17 mouse cellular contexts compared by ENCODE assay signal in the genomic region with DNA sequence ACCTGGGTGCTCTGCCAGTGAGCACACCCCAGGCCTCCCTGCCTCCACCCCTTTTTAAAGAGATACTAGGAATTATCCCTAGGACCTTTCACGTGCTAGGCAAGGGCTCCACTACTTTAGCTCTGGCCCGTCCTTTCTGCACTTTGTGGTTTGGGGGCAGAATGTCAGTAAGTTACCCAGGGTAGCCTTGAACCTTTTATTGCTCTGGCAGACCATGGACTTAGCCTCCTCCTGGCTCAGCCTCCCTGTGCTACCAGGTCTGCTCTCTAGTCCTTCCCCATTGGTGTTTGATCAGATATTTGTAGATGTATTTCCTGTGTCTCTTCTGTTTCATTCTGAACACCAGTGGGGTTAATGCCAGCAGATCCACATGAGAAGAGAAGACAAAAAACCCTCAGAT. TPM values are rescaled to one million over a fixed set of nuclear protein-coding genes. Genes with fewer than 3 reads are reported as not detected.
DNase-seq lines count a peak whose midpoint lies in the region; ATAC-seq and TF ChIP-seq lines count a peak whose summit lies in the region.
"Had no signal": no experiment of that assay in that cellular context is flagged by ENCODE, and none has a peak within 500 bp of the region (broad histone marks: within the 10 kb centered on the region; RNA-seq: fewer than 3 reads in every experiment).

No protein-coding gene starts in this region.

- no peak for TF ChIP-seq RAD21 in MEL (IDR thresholded peaks at IDR 0.05; ENCODE audit: low read depth, low read length)

- H3K27ac ChIP-seq in gastrocnemius, adult 2 months: peak overlapping the region; percentile 97
- peak overlapping the region; percentile 44; the same call in 1 of the 2 replicates for H3K27ac ChIP-seq in MEL (ENCODE audit: control insufficient read depth, low read depth, low read length)
- H3K27ac ChIP-seq in forebrain, embryonic 15.5 days (replicated peaks): peak overlapping the region; percentile 87
- H3K27ac ChIP-seq in liver, embryonic 12.5 days: peak overlapping the region; percentile 98
- H3K27ac ChIP-seq: intestine, embryonic 15.5 days had no signal

- H3K79me2 ChIP-seq in MEL (ENCODE audit: control insufficient read depth, insufficient read depth, low read length, poor library complexity): no peaks in the 10 kb centered on the region; the same call in 1 of the 2 replicates

- WGBS in forebrain, embryonic 15.5 days: 77% methylated on average over 2 of the region's 2 CpGs
- WGBS in liver, embryonic 12.5 days (ENCODE audit: insufficient replicate concordance): 38% methylated on average over 2 of the region's 2 CpGs

- TF ChIP-seq CTCF in gastrocnemius, adult 2 months (IDR thresholded peaks at IDR 0.05): no peak
- no peak for TF ChIP-seq CTCF in MEL (IDR thresholded peaks at IDR 0.05 in 2 of 3, conservative IDR thresholded peaks at IDR 0.05 in 1 of 3; ENCODE audit: control insufficient read depth in 1 of 3, insufficient read depth in 1 of 3, low read depth in 2 of 3, low read length in 3 of 3, poor library complexity in 1 of 3, severe bottlenecking in 1 of 3)

- ATAC-seq in forebrain, embryonic 15.5 days (replicated peaks): no peak
- no peak for ATAC-seq in liver, embryonic 12.5 days
- ATAC-seq in megakaryocyte progenitor cell, adult 5-6 weeks (replicated peaks; ENCODE audit: poor library complexity): no peak
- ATAC-seq: intestine, embryonic 15.5 days had no signal

- peaks cover 0 to 28% of the 10 kb centered on the region in 2 experiments; a peak in 2 of 4 replicates for H3K36me3 ChIP-seq in MEL (ENCODE audit: control insufficient read depth in 1 of 2, insufficient read depth in 2 of 2, low read length in 2 of 2)
- no peaks in the 10 kb centered on the region for H3K36me3 ChIP-seq in forebrain, embryonic 15.5 days
- H3K36me3 ChIP-seq in liver, embryonic 12.5 days: peaks cover 26% of the 10 kb centered on the region
- H3K36me3 ChIP-seq: intestine, embryonic 15.5 days; midbrain, embryonic 12.5 days had no signal

- peak overlapping the region; percentile 82; the same call in 1 of the 2 replicates for H3K4me3 ChIP-seq in gastrocnemius, adult 2 months
- H3K4me3 ChIP-seq in MEL (ENCODE audit: control insufficient read depth in 1 of 2, insufficient read depth in 1 of 2, low read depth in 2 of 2, low read length in 2 of 2): no peak overlapping the region
- H3K4me3 ChIP-seq in forebrain, embryonic 15.5 days: no peak overlapping the region
- no peak overlapping the region for H3K4me3 ChIP-seq in liver, embryonic 12.5 days
- H3K4me3 ChIP-seq: intestine, embryonic 15.5 days; kidney, embryonic 15.5 days; midbrain, embryonic 12.5 days had no signal

- no peak overlapping the region for H3K9ac ChIP-seq in MEL (ENCODE audit: control insufficient read depth, low read depth, low read length, poor library complexity, severe bottlenecking)
- H3K9ac ChIP-seq in forebrain, embryonic 15.5 days (replicated peaks): no peak overlapping the region
- peak overlapping the region; percentile 65; the same call in 1 of the 2 replicates for H3K9ac ChIP-seq in liver, embryonic 12.5 days
- H3K9ac ChIP-seq: intestine, embryonic 15.5 days; kidney, embryonic 15.5 days; midbrain, embryonic 12.5 days had no signal

- TF ChIP-seq POLR2A in MEL (IDR thresholded peaks at IDR 0.05; ENCODE audit: control insufficient read depth in 1 of 2, insufficient read depth in 1 of 2, low read depth in 1 of 2, low read length in 2 of 2, poor library complexity in 1 of 2): no peak

- no peaks in the 10 kb centered on the region for H3K9me3 ChIP-seq in MEL (replicated peaks; ENCODE audit: insufficient read depth, low read length)
- no peaks in the 10 kb centered on the region for H3K9me3 ChIP-seq in forebrain, embryonic 15.5 days
- no peaks in the 10 kb centered on the region for H3K9me3 ChIP-seq in liver, embryonic 12.5 days (replicated peaks)
- H3K9me3 ChIP-seq: intestine, embryonic 15.5 days; kidney, embryonic 15.5 days; midbrain, embryonic 12.5 days had no signal

- DNase-seq in gastrocnemius, adult 2 months: no peak
- DNase-seq in gastrocnemius, postnatal 36 days: no peak
- no peak for DNase-seq in MEL (ENCODE audit: low read depth, low spot score)
- DNase-seq in testis, postnatal 14 days (ENCODE audit: low spot score): no peak
- DNase-seq in urinary bladder, postnatal 10 days (ENCODE audit: low spot score): no peak
- DNase-seq: heart, postnatal 10 days; layer of hippocampus, postnatal 36 days; lung, adult 18-20 months; lung, postnatal 4 days; spleen, adult 18-20 months; thymus, adult 2 months had no signal

- peaks cover 10 to 34% of the 10 kb centered on the region in 2 experiments for H3K4me1 ChIP-seq in MEL (ENCODE audit: control insufficient read depth in 1 of 2, insufficient read depth in 2 of 2, low read length in 2 of 2)
- peaks cover 84% of the 10 kb centered on the region for H3K4me1 ChIP-seq in forebrain, embryonic 15.5 days
- H3K4me1 ChIP-seq in liver, embryonic 12.5 days: peaks cover 94% of the 10 kb centered on the region

- no peaks in the 10 kb centered on the region for H3K27me3 ChIP-seq in MEL (ENCODE audit: control insufficient read depth in 1 of 2, insufficient read depth in 2 of 2, low read length in 2 of 2)
- H3K27me3 ChIP-seq in forebrain, embryonic 15.5 days: no peaks in the 10 kb centered on the region
- no peaks in the 10 kb centered on the region for H3K27me3 ChIP-seq in liver, embryonic 12.5 days (replicated peaks)
- H3K27me3 ChIP-seq: intestine, embryonic 15.5 days; kidney, embryonic 15.5 days; midbrain, embryonic 12.5 days had no signal

- H3K4me2 ChIP-seq in forebrain, embryonic 15.5 days (replicated peaks): no peak overlapping the region
- peak overlapping the region; percentile 66 for H3K4me2 ChIP-seq in liver, embryonic 12.5 days
- H3K4me2 ChIP-seq: intestine, embryonic 15.5 days; kidney, embryonic 15.5 days; midbrain, embryonic 12.5 days had no signal

- intact Hi-C loops in gastrocnemius, adult 2 months (cut with DNase I): no loop called here
- intact Hi-C loops in gastrocnemius, postnatal 36 days (cut with DNase I): no loop called here

- no peak for TF ChIP-seq EP300 in MEL (IDR thresholded peaks at IDR 0.05; ENCODE audit: low read depth in 1 of 2, low read length in 2 of 2)

TF ChIP-seq in MEL, 35 proteins besides CTCF, POLR2A, EP300 and RAD21:
- TF ChIP-seq UBTF (IDR thresholded peaks at IDR 0.05; ENCODE audit: borderline replicate concordance, insufficient read depth, low read depth, low read length) (no peak), MXI1 (IDR thresholded peaks at IDR 0.05; ENCODE audit: low read depth, low read length) (no peak), USF2 (IDR thresholded peaks at IDR 0.05; ENCODE audit: borderline replicate concordance in 1 of 2, insufficient read depth in 1 of 2, low read depth in 1 of 2, low read length in 2 of 2) (no peak), MAZ (IDR thresholded peaks at IDR 0.05; ENCODE audit: low read depth, low read length) (no peak), TAL1 (IDR thresholded peaks at IDR 0.05; ENCODE audit: low read length) (no peak), CHD1 (IDR thresholded peaks at IDR 0.05; ENCODE audit: low read depth, low read length) (no peak), MYC (IDR thresholded peaks at IDR 0.05; ENCODE audit: low read depth, low read length) (no peak)

RNA-seq across cellular contexts. Expression of gene Tnk2, which starts 20.5 kb away (rescaled TPM):
- total RNA-seq in gastrocnemius, adult 2 months (2021): 10 to 100 TPM; 48.4 to 54.4 TPM
- 10 to 100 TPM; 40.0 to 44.8 TPM for total RNA-seq in gastrocnemius, postnatal 36 days (2021)
- 30.3 and 34.8 TPM in 2 replicates for total RNA-seq in MEL (2012; rRNA removed)
- 10 to 100 TPM in 1 of 2 experiments, not detected in 1; 77.0 TPM for polyA plus RNA-seq in MEL (2012; ENCODE audit: insufficient read depth in 1 of 2, insufficient read length in 2 of 2, low read depth in 1 of 2, low replicate concordance in 2 of 2, missing spikeins in 1 of 2)
- polyA plus RNA-seq in forebrain, embryonic 15.5 days (2015; fragmentation: Nextera tagmentation; extraction: Ambion mirVana): 16.0 and 20.4 TPM in 2 replicates
- polyA plus RNA-seq in liver, embryonic 12.5 days (2016; fragmentation: Nextera tagmentation; extraction: Ambion mirVana): 6.3 and 6.6 TPM in 2 replicates
- total RNA-seq in megakaryocyte progenitor cell, adult 5-6 weeks (2015): 5.9 and 6.9 TPM in 2 replicates
- total RNA-seq in megakaryocyte progenitor cell, adult 5-6 weeks (2017): 8.0 and 15.5 TPM in 2 replicates

RNA-seq across cellular contexts. Expression of gene Tfrc, which starts 55.5 kb away (rescaled TPM):
- total RNA-seq in gastrocnemius, adult 2 months (2021): 100 to 1,000 TPM in 1 of 2 experiments, 10 to 100 TPM in 1; 77.4 to 174 TPM
- 100 to 1,000 TPM; 157 to 180 TPM for total RNA-seq in gastrocnemius, postnatal 36 days (2021)
- 156 and 234 TPM in 2 replicates for total RNA-seq in MEL (2012; rRNA removed)
- 100 to 1,000 TPM in 1 of 2 experiments, 10 to 100 TPM in 1; 90.9 to 106 TPM for polyA plus RNA-seq in MEL (2012; ENCODE audit: insufficient read depth in 1 of 2, insufficient read length in 2 of 2, low read depth in 1 of 2, low replicate concordance in 2 of 2, missing spikeins in 1 of 2)
- polyA plus RNA-seq in forebrain, embryonic 15.5 days (2015; fragmentation: Nextera tagmentation; extraction: Ambion mirVana): 28.3 and 33.1 TPM in 2 replicates
- 327 and 339 TPM in 2 replicates for polyA plus RNA-seq in liver, embryonic 12.5 days (2016; fragmentation: Nextera tagmentation; extraction: Ambion mirVana)
- total RNA-seq in megakaryocyte progenitor cell, adult 5-6 weeks (2015): 111 and 138 TPM in 2 replicates
- 110 and 143 TPM in 2 replicates for total RNA-seq in megakaryocyte progenitor cell, adult 5-6 weeks (2017)

Comparison
In these comparisons a context has a peak if more than half of its experiments do, and no peak if none do; other contexts are left out.
1. H3K27ac ChIP-seq: peak in every context shown above with its lines; median percentile 98 in liver, embryonic 12.5 days; 97 in gastrocnemius, adult 2 months; 87 in forebrain, embryonic 15.5 days; 44 in MEL.